Mouse (Mus musculus) neural tube, postnatal 0 days (tissue): Measurements from ENCODE around the gene Vmn1r61. TPM values are rescaled to one million over a fixed set of nuclear protein-coding genes. Genes with fewer than 3 reads are reported as not detected.

Source experiments
- polyA plus RNA-seq: library from polyadenylated mRNA; unstranded; fragments of >200 nt; fragmentation: Nextera tagmentation; extraction: Ambion mirVana; gene quantifications from 2 replicates; pipeline ENCODE4 v1.2.1, GENCODE M21; 2015

Gene Vmn1r61
- not detected in 2 replicates for polyA plus RNA-seq

GRCm38 (mm10) chr7:5613195-5613594 lies at the start of gene Vmn1r61:
TSS of gene Vmn1r61 (minus strand) at chr7:5613295.

Other genes with a start within 250 kb of the Vmn1r61 start
- not detected in 2 replicates for gene Vmn1r58, start 199.9 kb downstream of the Vmn1r61 start, polyA plus RNA-seq
- gene Vmn1r59, start 156.5 kb downstream of the Vmn1r61 start, polyA plus RNA-seq: not detected in 2 replicates
- gene Vmn2r28, start 119.3 kb downstream of the Vmn1r61 start, polyA plus RNA-seq: not detected in 2 replicates
- gene Vmn1r60, start 66.0 kb downstream of the Vmn1r61 start, polyA plus RNA-seq: not detected in 2 replicates
- gene Vmn1r62, start 60.3 kb upstream of the Vmn1r61 start, polyA plus RNA-seq: not detected in 2 replicates
- gene Vmn1r63, start 192.2 kb upstream of the Vmn1r61 start, polyA plus RNA-seq: not detected in 2 replicates